Mouse (Mus musculus) 3134 (cell line): ENCODE data around the gene Serpind1.

Experiments
- DNase-seq: peaks from one replicate; pipeline ENCODE4 v3.0.0-alpha.2; 2011; ENCODE audit warnings: low spot score; ENCODE audit not compliant: insufficient read length; ENCODE audit errors: extremely low read depth

The Serpind1 gene

DNA sequence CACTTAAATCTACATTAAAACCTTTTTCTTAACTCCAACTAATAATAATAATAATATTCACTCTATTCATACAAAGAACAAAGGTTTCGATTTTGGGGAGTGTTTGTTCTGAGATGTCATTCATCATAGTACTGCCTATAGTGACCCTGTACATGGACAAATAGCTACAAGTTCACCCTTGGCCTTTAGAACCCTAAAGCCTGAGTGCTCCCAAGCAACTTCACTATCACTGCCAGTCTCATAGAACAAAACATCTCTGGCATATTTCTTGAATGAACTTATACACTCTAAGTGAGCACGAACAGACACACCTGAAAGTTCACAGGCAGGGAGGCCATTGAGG, 14.6 kb downstream of the Serpind1 start:
- DNase-seq = no peak

DNA sequence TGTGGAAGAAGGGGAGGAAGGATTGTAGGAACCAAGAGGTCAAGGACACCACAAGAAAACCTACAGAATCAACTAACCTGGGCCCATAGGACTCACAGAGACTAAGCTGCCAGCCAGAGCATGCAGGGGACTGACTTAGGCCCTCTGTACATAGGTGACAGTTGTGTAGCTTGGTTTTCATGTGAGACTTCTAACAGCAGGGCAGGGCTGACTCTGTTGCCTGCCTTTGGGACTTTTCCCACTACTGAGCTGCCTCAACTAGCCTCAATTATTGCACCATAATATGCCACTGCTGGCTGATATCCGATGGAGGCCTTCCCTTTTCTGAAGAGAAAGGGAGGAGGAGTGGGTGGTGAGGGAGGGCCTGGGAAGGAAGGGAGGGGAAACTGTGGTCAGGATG, 15.6 kb downstream of the Serpind1 start:
- DNase-seq = no peak

DNA sequence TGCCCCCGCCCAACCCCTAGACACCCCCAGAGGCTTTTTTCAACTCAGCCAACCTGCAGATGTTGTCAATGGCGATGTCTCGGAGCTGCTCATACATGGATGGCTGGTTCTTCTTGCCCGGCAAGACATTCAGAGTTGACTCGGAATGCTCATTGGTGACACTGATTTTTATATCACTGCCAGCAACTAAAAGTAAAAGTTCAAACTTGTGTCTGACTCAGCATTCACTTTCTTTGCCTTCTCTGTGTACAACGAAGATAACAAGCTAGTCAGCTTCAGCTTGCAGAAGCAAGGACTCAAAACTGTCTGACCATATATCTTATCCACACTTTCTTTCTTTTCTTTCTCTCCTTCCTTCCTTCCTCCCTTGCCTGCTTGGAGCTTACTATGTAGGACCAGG, 24.9 kb downstream of the Serpind1 start:
- no peak for DNase-seq

- no peak for DNase-seq
Measured at GRCm38 (mm10) chr16:17358787-17359186, 27.6 kb downstream of the Serpind1 start.

- DNase-seq = no peak
Measured at GRCm38 (mm10) chr16:17382306-17382705, 51.1 kb downstream of the Serpind1 start.

GRCm38 (mm10) chr16:17383594-17384326, 52.6 kb downstream of the Serpind1 start:
- DNase-seq = no peak

- no peak for DNase-seq
Measured at GRCm38 (mm10) chr16:17392784-17393183, 61.6 kb downstream of the Serpind1 start.
